Mouse (Mus musculus): Measurements from ENCODE around the gene Babam2.

DNA sequence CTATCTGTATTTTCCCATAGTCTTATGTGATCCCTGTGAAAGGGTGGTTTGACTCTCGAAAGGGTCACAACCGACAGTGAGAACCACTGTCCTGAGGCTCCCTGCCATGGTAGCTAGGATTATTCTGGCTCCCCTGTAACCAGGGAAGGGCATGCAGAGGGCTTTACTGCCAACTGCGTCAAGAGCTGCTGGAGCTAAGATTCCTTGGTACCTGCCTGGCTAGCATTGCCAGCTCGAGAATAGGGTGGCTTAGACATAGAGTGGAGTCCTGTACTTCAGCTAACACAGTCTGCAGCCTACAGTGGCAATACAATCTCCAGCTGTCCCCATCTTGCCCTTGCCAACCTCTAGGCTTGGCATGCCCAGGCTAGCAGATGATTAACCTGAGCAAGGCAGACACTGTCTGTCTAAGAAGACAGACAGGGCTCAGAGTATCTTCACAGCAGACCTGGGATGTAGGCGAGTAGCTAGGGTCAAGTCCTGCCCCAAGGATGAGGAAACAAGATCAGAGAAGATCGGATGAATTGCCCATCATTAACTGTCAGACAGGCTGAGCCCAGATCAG is 389.1 kb downstream of the Babam2 start:
- TF ChIP-seq TAL1 (IDR thresholded peaks at IDR 0.05; ENCODE audit: low read length) (no peak), GATA1 (IDR thresholded peaks at IDR 0.05; ENCODE audit: low read length) (no peak)

Measured in erythroblast, embryonic 14.5 days (primary cell).